Mouse (Mus musculus): Measurements from ENCODE around the gene Ago3. TPM values are rescaled to one million over a fixed set of nuclear protein-coding genes. Genes with fewer than 3 reads are reported as not detected.
A peak's percentile ranks its signal among the peaks of the same experiment; 100 is the strongest.

Gene Ago3
- polyA plus RNA-seq, 1 experiment from 2014 or later = 13.3 TPM

GRCm38 (mm10) chr4:126316443-126317040 is 112.8 kb downstream of the Ago3 start:
- Histone ChIP-seq H3K27me3 (ENCODE audit: low read depth, poor library complexity, severe bottlenecking) (no peaks in the 10 kb centered on the region), H3K4me1 (peaks cover 27% of the 10 kb centered on the region), H3K36me3 (peaks cover 58% of the 10 kb centered on the region), H3K4me3 (no peak overlapping the region), H3K9me3 (replicated peaks) (no peaks in the 10 kb centered on the region), H3K27ac (replicated peaks) (no peak overlapping the region)
- no peak for DNase-seq (ENCODE audit: low spot score)
- 95% methylated on average over 13 of the region's 13 CpGs for WGBS

GRCm38 (mm10) chr4:126315931-126316330 is 113.4 kb downstream of the Ago3 start:
- Histone ChIP-seq H3K9me3 (replicated peaks) (no peaks in the 10 kb centered on the region), H3K27me3 (ENCODE audit: low read depth, poor library complexity, severe bottlenecking) (no peaks in the 10 kb centered on the region), H3K4me3 (no peak overlapping the region), H3K36me3 (peaks cover 58% of the 10 kb centered on the region), H3K27ac (replicated peaks) (no peak overlapping the region), H3K4me1 (peaks cover 23% of the 10 kb centered on the region)
- no peak for DNase-seq (ENCODE audit: low spot score)
- 49% methylated on average over 5 of the region's 5 CpGs for WGBS

- DNase-seq (ENCODE audit: low spot score) = no peak
- Histone ChIP-seq H3K27me3 (ENCODE audit: low read depth, poor library complexity, severe bottlenecking) (peaks cover 3% of the 10 kb centered on the region; the same call in 1 of the 2 replicates), H3K36me3 (peaks cover 53% of the 10 kb centered on the region), H3K4me3 (no peak overlapping the region), H3K9me3 (replicated peaks) (no peaks in the 10 kb centered on the region), H3K4me1 (peaks cover 25% of the 10 kb centered on the region), H3K27ac (replicated peaks) (no peak overlapping the region)
- 54% methylated on average over 10 of the region's 10 CpGs for WGBS
Observed at GRCm38 (mm10) chr4:126314393-126314792, 115.0 kb downstream of the Ago3 start.

- Histone ChIP-seq H3K27me3 (ENCODE audit: low read depth, poor library complexity, severe bottlenecking) (peaks cover 13% of the 10 kb centered on the region), H3K27ac (replicated peaks) (no peak overlapping the region), H3K4me1 (peaks cover 29% of the 10 kb centered on the region), H3K4me3 (no peak overlapping the region), H3K9me3 (replicated peaks) (no peaks in the 10 kb centered on the region), H3K36me3 (peaks cover 41% of the 10 kb centered on the region)
- no peak for DNase-seq (ENCODE audit: low spot score)
- WGBS = 31% methylated on average over 5 of the region's 5 CpGs
Observed at GRCm38 (mm10) chr4:126313202-126313601, 116.2 kb downstream of the Ago3 start.

- peaks cover 26% of the 10 kb centered on the region for H3K36me3 ChIP-seq
- DNase-seq (ENCODE audit: low spot score) = no peak
- H3K4me1 ChIP-seq = peaks cover 29% of the 10 kb centered on the region
- peaks cover 18% of the 10 kb centered on the region for H3K27me3 ChIP-seq (ENCODE audit: low read depth, poor library complexity, severe bottlenecking)
- no peak overlapping the region for H3K4me3 ChIP-seq
- H3K27ac ChIP-seq (replicated peaks) = no peak overlapping the region
- WGBS = 93% methylated on average over 16 of the region's 16 CpGs
- H3K9me3 ChIP-seq (replicated peaks) = no peaks in the 10 kb centered on the region
Observed at GRCm38 (mm10) chr4:126311566-126312200, 117.7 kb downstream of the Ago3 start.

- DNase-seq (ENCODE audit: low spot score) = no peak
- WGBS = 79% methylated on average over 7 of the region's 7 CpGs
- Histone ChIP-seq H3K4me3 (no peak overlapping the region), H3K9me3 (replicated peaks) (peaks cover 5% of the 10 kb centered on the region; the same call in 1 of the 2 replicates), H3K4me1 (peaks cover 29% of the 10 kb centered on the region), H3K27ac (replicated peaks) (no peak overlapping the region), H3K36me3 (peaks cover 12% of the 10 kb centered on the region), H3K27me3 (ENCODE audit: low read depth, poor library complexity, severe bottlenecking) (peaks cover 18% of the 10 kb centered on the region)
Observed at GRCm38 (mm10) chr4:126310344-126310743, 119.0 kb downstream of the Ago3 start.

- peak; percentile 90 for DNase-seq (ENCODE audit: low spot score)
- Histone ChIP-seq H3K27me3 (ENCODE audit: low read depth, poor library complexity, severe bottlenecking) (peaks cover 18% of the 10 kb centered on the region), H3K27ac (replicated peaks) (peak overlapping the region; percentile 58; the same call in 1 of the 2 replicates), H3K4me3 (peak overlapping the region; percentile 47), H3K36me3 (peaks cover 8% of the 10 kb centered on the region), H3K4me1 (peaks cover 29% of the 10 kb centered on the region), H3K9me3 (replicated peaks) (peaks cover 5% of the 10 kb centered on the region; the same call in 1 of the 2 replicates)
- WGBS = 2% methylated on average over 7 of the region's 7 CpGs
Observed at GRCm38 (mm10) chr4:126309922-126310309, 119.4 kb downstream of the Ago3 start.

- H3K27ac ChIP-seq (replicated peaks) = peak overlapping the region; percentile 58
- H3K4me3 ChIP-seq = peak overlapping the region; percentile 47
Observed at GRCm38 (mm10) chr4:126309211-126309921, 120.0 kb downstream of the Ago3 start.

GRCm38 (mm10) chr4:126306827-126307226 is 122.5 kb downstream of the Ago3 start:
- WGBS = 16% methylated on average over 2 of the region's 2 CpGs
- no peak for DNase-seq (ENCODE audit: low spot score)
- Histone ChIP-seq H3K4me3 (no peak overlapping the region), H3K36me3 (no peaks in the 10 kb centered on the region), H3K27ac (replicated peaks) (no peak overlapping the region), H3K4me1 (peaks cover 21% of the 10 kb centered on the region), H3K27me3 (ENCODE audit: low read depth, poor library complexity, severe bottlenecking) (peaks cover 43% of the 10 kb centered on the region), H3K9me3 (replicated peaks) (peaks cover 5% of the 10 kb centered on the region; the same call in 1 of the 2 replicates)

More at GRCm38 (mm10) chr4:126309211-126309921, 120.0 kb downstream of the Ago3 start:
- Histone ChIP-seq H3K4me1 (peaks cover 28% of the 10 kb centered on the region), H3K36me3 (0 out of 2 replicates have a peak, but pooled peaks cover 2% of the 10 kb centered on the region), H3K9me3 (replicated peaks) (peaks cover 5% of the 10 kb centered on the region; the same call in 1 of the 2 replicates), H3K27me3 (ENCODE audit: low read depth, poor library complexity, severe bottlenecking) (peaks cover 18% of the 10 kb centered on the region)
- peak; percentile 58 for DNase-seq (ENCODE audit: low spot score)
- 17% methylated on average over 20 of the region's 20 CpGs for WGBS

- H3K9me3 ChIP-seq (replicated peaks) = peaks cover 5% of the 10 kb centered on the region; the same call in 1 of the 2 replicates
- no peak overlapping the region for H3K27ac ChIP-seq (replicated peaks)
- peaks cover 51% of the 10 kb centered on the region for H3K27me3 ChIP-seq (ENCODE audit: low read depth, poor library complexity, severe bottlenecking)
- 87% methylated on average over 6 of the region's 6 CpGs for WGBS
- H3K4me1 ChIP-seq = peaks cover 29% of the 10 kb centered on the region
- DNase-seq (ENCODE audit: low spot score) = no peak
- no peak overlapping the region for H3K4me3 ChIP-seq
- H3K36me3 ChIP-seq = no peaks in the 10 kb centered on the region
Observed at GRCm38 (mm10) chr4:126306058-126306457, 123.3 kb downstream of the Ago3 start.

- Histone ChIP-seq H3K27me3 (ENCODE audit: low read depth, poor library complexity, severe bottlenecking) (peaks cover 57% of the 10 kb centered on the region), H3K4me3 (no peak overlapping the region), H3K36me3 (no peaks in the 10 kb centered on the region), H3K4me1 (peaks cover 32% of the 10 kb centered on the region), H3K9me3 (replicated peaks) (peaks cover 5% of the 10 kb centered on the region; the same call in 1 of the 2 replicates), H3K27ac (replicated peaks) (no peak overlapping the region)
- 84% methylated on average over 1 of the region's 1 CpGs for WGBS
- DNase-seq (ENCODE audit: low spot score) = no peak
Observed at GRCm38 (mm10) chr4:126305428-126305827, 123.9 kb downstream of the Ago3 start.

- H3K27ac ChIP-seq (replicated peaks) = no peak overlapping the region
- H3K27me3 ChIP-seq (ENCODE audit: low read depth, poor library complexity, severe bottlenecking) = peaks cover 64% of the 10 kb centered on the region
- 60% methylated on average over 4 of the region's 4 CpGs for WGBS
- H3K36me3 ChIP-seq = no peaks in the 10 kb centered on the region
- peaks cover 20% of the 10 kb centered on the region for H3K4me1 ChIP-seq
- peaks cover 5% of the 10 kb centered on the region; the same call in 1 of the 2 replicates for H3K9me3 ChIP-seq (replicated peaks)
- H3K4me3 ChIP-seq = no peak overlapping the region
- DNase-seq (ENCODE audit: low spot score) = no peak
Observed at GRCm38 (mm10) chr4:126303877-126304276, 125.5 kb downstream of the Ago3 start.

All from midbrain, embryonic 10.5 days (tissue).